Mouse (Mus musculus): Measurements from ENCODE around the gene Slc9a3r2.

DNA sequence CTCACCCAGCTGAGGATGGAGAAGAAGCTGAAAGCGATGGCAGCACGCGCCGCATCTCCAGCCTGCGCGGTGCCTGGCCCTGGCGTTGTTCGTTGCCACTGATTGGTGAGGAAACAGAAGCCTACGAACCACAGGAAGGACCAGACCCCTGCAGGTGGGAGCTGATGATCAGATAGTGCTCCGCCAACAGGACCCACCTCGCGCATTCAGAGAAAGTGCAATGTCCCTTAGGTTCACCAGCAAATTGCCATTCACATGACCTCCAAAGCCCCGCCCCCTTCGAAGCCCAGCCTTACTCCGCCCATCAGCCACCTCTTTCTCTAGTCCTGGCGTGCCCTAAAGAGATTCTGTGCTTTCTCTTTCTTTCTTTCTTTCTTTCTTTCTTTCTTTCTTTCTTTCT, 36.4 kb upstream of the Slc9a3r2 start:
- TF ChIP-seq CTCF (IDR thresholded peaks at IDR 0.05; ENCODE audit: borderline replicate concordance, extremely low read depth, insufficient read depth, insufficient read length) (no peak), POLR2A (IDR thresholded peaks at IDR 0.05; ENCODE audit: borderline replicate concordance, extremely low read depth, insufficient read depth, insufficient read length, poor library complexity, severe bottlenecking) (no peak)
